Mouse (Mus musculus): ENCODE results near the gene Scn8a.

DNA sequence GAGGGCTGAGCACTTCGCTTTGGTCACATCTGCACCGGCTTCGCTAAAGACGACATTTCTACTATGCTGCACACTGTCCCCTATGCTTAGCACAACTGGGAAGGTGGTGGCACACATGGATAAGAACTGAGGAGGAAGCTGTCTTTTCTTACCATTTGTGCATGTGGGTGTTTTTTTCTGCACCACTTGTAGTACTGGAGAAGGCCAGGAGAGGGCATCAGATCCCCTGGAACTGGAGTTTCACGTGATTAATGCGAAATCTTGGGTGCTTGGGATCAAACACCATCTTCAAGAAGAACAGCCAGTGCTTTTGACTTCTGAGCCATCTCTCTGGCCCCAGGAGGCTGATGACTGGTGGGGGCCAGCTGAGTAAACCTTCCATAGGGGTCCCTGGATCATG lies 39.0 kb upstream of the Scn8a start:
- TF ChIP-seq POLR2A (IDR thresholded peaks at IDR 0.05; ENCODE audit: low read depth, low read length) (no peak), CTCF (IDR thresholded peaks at IDR 0.05; ENCODE audit: extremely low read depth, insufficient read length, insufficient replicate concordance, low read depth, low read length) (peak; percentile 41; the same call in 1 of the 2 replicates)

Measured in small intestine, adult 2 months (tissue).